Mouse (Mus musculus) C2C12 (cell line): ENCODE data around the gene Dvl3. TPM values are rescaled to one million over a fixed set of nuclear protein-coding genes. Genes with fewer than 3 reads are reported as not detected.
"Not testable (repeated sequence)": the region's sequence is repeated elsewhere in the genome, so short reads cannot be mapped to it uniquely, and the experiment has no call there.

Experiments
- H3K27me3 ChIP-seq: one replicate; pipeline ENCODE4 v1.6.1; 2011; ENCODE audit not compliant: control insufficient read depth, insufficient read depth, insufficient read length
- H3K36me3 ChIP-seq: one replicate; pipeline ENCODE4 v1.6.1; 2011; ENCODE audit not compliant: control insufficient read depth, insufficient read depth
- H3K4me3 ChIP-seq: one replicate; pipeline ENCODE4 v1.5.1; 2011; ENCODE audit warnings: mild to moderate bottlenecking, control low read depth; ENCODE audit not compliant: poor library complexity, insufficient read depth, severe bottlenecking
- H3K79me2 ChIP-seq: one replicate; pipeline ENCODE4 v1.6.1; 2011; ENCODE audit not compliant: control insufficient read depth, insufficient read depth
- H3K79me3 ChIP-seq: one replicate; pipeline ENCODE4 v1.6.1; 2011; ENCODE audit warnings: low read depth, control low read depth
- H3ac ChIP-seq: one replicate; pipeline ENCODE3; 2011; ENCODE audit warnings: low read depth; ENCODE audit not compliant: control insufficient read depth, insufficient read length
- CEBPB ChIP-seq: IDR thresholded peaks from one replicate; pipeline ENCODE4 v1.6.1; 2011; ENCODE audit warnings: low read depth, mild to moderate bottlenecking, control low read depth, moderate library complexity
- CTCF ChIP-seq: IDR thresholded peaks from one replicate; pipeline ENCODE4 v1.5.1; 2011; ENCODE audit not compliant: control insufficient read depth, insufficient read depth, insufficient read length
- FOSL1 ChIP-seq: IDR thresholded peaks from one replicate; pipeline ENCODE4 v1.8.0; 2011; ENCODE audit warnings: mild to moderate bottlenecking, low read length; ENCODE audit not compliant: poor library complexity, insufficient read depth, severe bottlenecking
- MAX ChIP-seq: IDR thresholded peaks from one replicate; pipeline ENCODE4 v1.6.1; 2011; ENCODE audit warnings: mild to moderate bottlenecking, control low read depth
- MYOD1 ChIP-seq: IDR thresholded peaks from one replicate; pipeline ENCODE4 v1.6.1; 2011; ENCODE audit warnings: low read depth; ENCODE audit not compliant: control insufficient read depth, insufficient read length
- MYOG ChIP-seq: IDR thresholded peaks from one replicate; pipeline ENCODE4 v1.6.1; 2011; ENCODE audit not compliant: control insufficient read depth, insufficient read length; ENCODE audit errors: extremely low read depth
- USF1 ChIP-seq: IDR thresholded peaks from one replicate; pipeline ENCODE4 v1.6.1; 2011; ENCODE audit warnings: low read depth, mild to moderate bottlenecking, control low read depth, moderate library complexity
- polyA plus RNA-seq: library from polyadenylated mRNA; unstranded; fragments of >200 nt; fragmentation: generic; extraction: Trizol; gene quantifications from one replicate; pipeline ENCODE4 v1.2.1, GENCODE M21; 2012; ENCODE audit warnings: missing spikeins

Gene Dvl3
- polyA plus RNA-seq, 1 experiment: 15.8 TPM

DNA sequence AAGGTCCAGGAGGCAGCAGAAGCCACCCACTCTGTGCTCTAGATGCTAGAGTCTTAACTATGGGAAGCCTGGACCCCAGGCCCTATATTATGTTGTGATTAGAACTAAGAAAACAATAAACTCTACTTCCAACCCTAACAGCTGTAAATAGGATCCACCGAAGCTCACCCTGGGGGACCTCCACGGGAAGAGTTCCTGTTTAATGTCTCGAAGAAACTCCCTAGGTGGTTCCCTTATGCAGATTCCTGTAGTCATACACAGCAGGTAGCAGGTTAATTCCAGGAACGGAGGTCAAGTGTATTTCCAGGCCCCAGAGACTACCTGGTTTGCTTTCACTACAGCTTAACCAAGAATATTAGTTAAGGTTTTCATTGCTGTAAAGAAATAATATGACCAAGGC, 31.7 kb upstream of the Dvl3 start:
- Histone ChIP-seq H3K4me3 (no peak overlapping the region), H3ac (no peak overlapping the region), H3K79me3 (no peaks in the 10 kb centered on the region), H3K36me3 (no peaks in the 10 kb centered on the region), H3K27me3 (no peaks in the 10 kb centered on the region), H3K79me2 (no peaks in the 10 kb centered on the region)
- TF ChIP-seq MYOD1 (no peak), CTCF (no peak), MAX (no peak)

GRCm38 (mm10) chr16:20486048-20486447, 30.7 kb upstream of the Dvl3 start:
- no peak overlapping the region for H3ac ChIP-seq
- no peaks in the 10 kb centered on the region for H3K79me2 ChIP-seq
- TF ChIP-seq USF1: no peak
- TF ChIP-seq CEBPB: no peak
- no peak for TF ChIP-seq CTCF
- TF ChIP-seq MAX: no peak
- no peak for TF ChIP-seq MYOG
- no peak for TF ChIP-seq FOSL1
- no peak for TF ChIP-seq MYOD1
- H3K27me3 ChIP-seq: no peaks in the 10 kb centered on the region
- H3K79me3 ChIP-seq: no peaks in the 10 kb centered on the region
- no peaks in the 10 kb centered on the region for H3K36me3 ChIP-seq
- no peak overlapping the region for H3K4me3 ChIP-seq

DNA sequence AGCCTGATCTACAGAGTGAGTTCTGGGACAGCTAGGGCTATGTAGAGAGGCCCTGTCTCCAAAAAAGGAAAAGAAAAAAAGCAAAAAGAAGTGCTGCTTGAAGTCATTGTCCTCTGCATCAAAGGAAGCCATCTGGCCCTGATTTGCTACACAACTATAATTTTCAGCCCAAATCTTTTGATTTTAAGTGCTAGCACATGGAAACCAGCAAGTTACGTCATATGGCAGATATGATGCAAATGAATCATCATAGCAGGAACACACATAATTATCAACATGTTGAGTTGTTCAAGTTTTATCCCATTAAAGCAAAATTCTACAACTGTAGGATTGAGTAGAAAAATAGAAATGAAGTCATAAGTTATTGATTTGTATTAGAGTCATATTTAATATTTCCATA, 28.6 kb upstream of the Dvl3 start:
- Histone ChIP-seq H3K27me3 (no peaks in the 10 kb centered on the region), H3K4me3 (no peak overlapping the region), H3K79me2 (no peaks in the 10 kb centered on the region), H3K79me3 (no peaks in the 10 kb centered on the region), H3K36me3 (no peaks in the 10 kb centered on the region), H3ac (no peak overlapping the region)
- no peak for TF ChIP-seq MYOG
- TF ChIP-seq CTCF: no peak
- no peak for TF ChIP-seq MYOD1
- no peak for TF ChIP-seq FOSL1
- TF ChIP-seq USF1: no peak
- TF ChIP-seq MAX: no peak
- TF ChIP-seq CEBPB: no peak

GRCm38 (mm10) chr16:20488751-20489150, 28.0 kb upstream of the Dvl3 start:
- not testable (repeated sequence) for H3K79me2 ChIP-seq, H3ac ChIP-seq, H3K4me3 ChIP-seq, H3K79me3 ChIP-seq, H3K27me3 ChIP-seq, H3K36me3 ChIP-seq

GRCm38 (mm10) chr16:20489233-20489632, 27.5 kb upstream of the Dvl3 start:
- Histone ChIP-seq H3K79me2 (no peaks in the 10 kb centered on the region), H3K4me3 (no peak overlapping the region), H3K36me3 (no peaks in the 10 kb centered on the region), H3K27me3 (no peaks in the 10 kb centered on the region), H3ac (no peak overlapping the region), H3K79me3 (no peaks in the 10 kb centered on the region)
- TF ChIP-seq MYOG (no peak), MAX (no peak), FOSL1 (no peak), CEBPB (no peak), MYOD1 (no peak), CTCF (no peak)

- H3K4me3 ChIP-seq: no peak overlapping the region
- H3K79me2 ChIP-seq: no peaks in the 10 kb centered on the region
- H3K36me3 ChIP-seq: no peaks in the 10 kb centered on the region
- no peaks in the 10 kb centered on the region for H3K79me3 ChIP-seq
- no peak overlapping the region for H3ac ChIP-seq
- TF ChIP-seq MYOD1 (no peak), MAX (no peak), CTCF (peak; percentile 43)
- no peaks in the 10 kb centered on the region for H3K27me3 ChIP-seq
These were observed 26.2 kb upstream of the Dvl3 start for GRCm38 (mm10) chr16:20490581-20490980.

DNA sequence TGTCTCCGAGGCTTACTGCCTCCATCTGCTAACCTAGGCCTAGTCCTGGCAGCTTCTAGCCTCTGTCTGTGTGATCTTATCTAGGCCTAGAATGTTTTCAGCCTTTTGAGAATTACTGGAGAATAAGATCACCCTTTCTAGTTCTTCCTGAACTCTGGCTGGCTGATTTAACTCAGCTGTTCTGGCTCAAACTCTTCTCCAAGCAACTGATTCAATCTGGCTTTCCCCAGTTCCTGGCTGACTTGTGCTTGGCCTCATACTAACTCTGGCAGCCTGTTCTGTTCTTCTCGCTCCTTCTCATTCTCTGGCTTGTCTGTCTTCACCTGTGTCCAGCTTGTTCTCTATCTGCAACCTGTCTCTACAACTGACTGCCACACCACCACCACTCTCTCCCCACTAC, 25.5 kb upstream of the Dvl3 start:
- no peak overlapping the region for H3K4me3 ChIP-seq

More for the DNA sequence above, 25.5 kb upstream of the Dvl3 start:
- H3ac ChIP-seq: no peak overlapping the region
- no peaks in the 10 kb centered on the region for H3K36me3 ChIP-seq
- H3K79me2 ChIP-seq: no peaks in the 10 kb centered on the region
- TF ChIP-seq CTCF: no peak
- no peak for TF ChIP-seq CEBPB
- H3K27me3 ChIP-seq: no peaks in the 10 kb centered on the region
- no peaks in the 10 kb centered on the region for H3K79me3 ChIP-seq
